Mouse (Mus musculus): ENCODE measurements around the gene Stk25.
"Not testable (repeated sequence)": the region's sequence is repeated elsewhere in the genome, so short reads cannot be mapped to it uniquely, and the experiment has no call there.

Gene Stk25

DNA sequence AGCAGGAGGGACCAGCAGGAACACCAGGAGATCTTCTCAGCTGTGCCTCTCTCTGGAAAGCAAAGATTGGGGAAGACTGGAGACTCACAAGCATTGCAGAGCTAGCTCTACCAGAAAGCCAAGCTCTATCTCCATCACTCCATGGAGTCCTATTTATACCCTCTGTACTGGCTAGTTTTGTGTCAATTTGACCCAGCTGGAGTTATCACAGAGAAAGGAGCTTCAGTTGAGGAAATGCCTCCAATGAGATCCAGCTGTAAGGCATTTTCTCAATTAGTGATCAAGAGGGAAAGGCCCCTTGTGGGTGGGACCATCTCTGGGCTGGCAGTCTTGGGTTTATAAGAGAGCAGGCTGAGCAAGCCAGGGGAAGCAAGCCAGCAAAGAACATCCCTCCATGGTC lies at the start of gene Stk25:
Gene Stk25 (minus strand): TSS at position 101 of the 400 bp plus-strand sequence.
- not testable (repeated sequence) for DNase-seq (ENCODE audit: low spot score)

DNA sequence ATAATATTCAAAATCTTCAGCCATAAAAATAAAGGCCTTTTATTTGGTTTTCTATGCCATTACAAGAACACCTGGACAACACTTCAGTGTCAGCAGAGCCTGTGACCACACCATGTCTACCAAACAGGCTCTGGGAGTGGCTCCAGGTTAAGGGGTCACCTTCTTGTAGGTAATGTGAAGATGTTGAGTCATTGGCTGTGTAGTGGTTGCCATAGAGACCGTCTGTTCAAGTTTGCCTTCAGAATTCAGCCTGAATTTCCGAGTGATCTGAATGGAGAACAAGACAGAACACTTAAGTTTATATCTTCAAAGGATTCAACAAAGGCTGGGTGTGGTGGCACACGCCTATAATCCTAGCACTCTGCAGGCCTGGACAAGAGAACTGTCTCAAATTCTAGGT lies 46.9 kb upstream of the Stk25 start:
- DNase-seq (ENCODE audit: low spot score): no peak

DNA sequence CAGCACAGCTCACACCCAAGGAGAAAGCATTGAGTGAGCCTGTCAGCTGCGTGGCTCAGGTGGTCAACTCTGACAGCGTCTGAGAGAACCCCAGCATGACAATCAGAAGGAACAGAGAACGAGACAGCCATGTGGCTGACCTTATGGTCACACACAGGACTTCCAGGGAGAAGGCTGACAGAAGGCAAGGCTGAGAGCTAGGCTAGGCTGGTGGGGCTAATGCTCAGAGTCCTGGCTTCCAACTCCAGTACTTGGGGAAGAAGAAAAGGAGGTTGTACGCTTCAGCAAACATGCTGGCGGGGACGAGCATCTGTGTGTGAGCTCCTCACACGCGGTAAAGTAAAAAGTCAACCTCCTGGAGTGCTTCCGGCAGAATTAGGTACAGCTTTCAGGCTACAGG lies 45.9 kb upstream of the Stk25 start:
- no peak for DNase-seq (ENCODE audit: low spot score)

GRCm38 (mm10) chr1:93703472-93704048 lies 45.1 kb upstream of the Stk25 start:
- DNase-seq (ENCODE audit: low spot score): no peak

GRCm38 (mm10) chr1:93702106-93702505 lies 43.6 kb upstream of the Stk25 start:
- no peak for DNase-seq (ENCODE audit: low spot score)

DNA sequence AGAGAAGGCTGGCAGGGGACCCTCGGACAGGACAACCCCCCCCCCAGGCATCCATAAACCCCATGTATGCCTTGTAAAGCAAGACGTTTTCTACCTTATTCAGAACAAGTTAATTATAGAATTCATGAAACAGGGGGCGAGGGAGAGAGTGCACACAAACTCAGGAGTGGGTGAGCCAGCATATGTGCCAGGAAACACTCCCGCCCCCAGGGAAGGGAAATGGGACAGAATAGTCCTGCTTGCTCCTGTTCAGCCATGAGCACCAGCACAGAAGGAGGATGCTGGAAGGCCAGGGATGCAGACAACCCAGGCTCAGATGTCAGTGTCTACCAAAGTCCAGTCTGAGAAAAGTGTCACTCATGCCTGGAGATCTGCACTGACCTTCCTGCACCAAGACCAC lies 40.7 kb upstream of the Stk25 start:
- no peak for DNase-seq (ENCODE audit: low spot score)

DNA sequence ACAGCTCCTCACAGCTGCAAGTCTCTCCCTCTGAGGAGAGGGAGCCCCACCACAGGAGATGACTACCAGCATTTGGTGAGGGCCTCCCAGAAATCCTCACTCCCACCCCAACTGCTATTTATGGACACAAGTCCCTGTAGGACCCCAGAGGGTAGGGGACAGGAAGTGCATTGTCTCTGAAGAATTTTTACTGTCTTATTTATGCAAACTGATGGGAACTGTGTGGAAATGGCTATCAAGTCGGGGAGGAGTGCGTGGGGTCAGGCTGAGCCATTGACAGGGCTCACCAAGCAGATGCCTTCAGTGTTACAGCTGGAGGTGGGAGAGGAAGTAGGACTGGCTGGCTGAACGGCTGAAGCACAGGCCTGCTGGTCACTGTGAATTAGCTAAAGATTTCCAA lies 38.9 kb upstream of the Stk25 start:
- DNase-seq (ENCODE audit: low spot score): no peak

- DNase-seq (ENCODE audit: low spot score): peak; percentile 31
Observed at GRCm38 (mm10) chr1:93694966-93695365, 36.5 kb upstream of the Stk25 start.

DNA sequence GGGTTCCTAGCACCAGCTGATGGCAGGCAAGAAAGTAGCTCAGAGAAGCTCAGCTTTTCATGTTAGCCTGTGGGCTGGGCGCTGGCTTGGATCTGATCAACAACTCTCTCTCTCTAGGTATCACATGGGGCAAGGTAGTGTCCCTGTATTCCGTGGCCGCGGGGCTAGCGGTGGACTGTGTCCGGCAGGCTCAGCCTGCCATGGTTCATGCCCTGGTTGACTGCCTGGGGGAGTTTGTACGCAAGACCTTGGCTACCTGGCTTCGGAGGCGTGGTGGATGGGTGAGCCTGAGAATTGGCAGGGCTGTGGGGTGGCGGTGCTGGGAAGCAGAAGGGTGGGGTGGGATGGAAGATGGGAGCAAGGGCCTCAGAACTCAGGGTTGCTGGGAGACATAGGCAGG lies 35.5 kb upstream of the Stk25 start:
- no peak for DNase-seq (ENCODE audit: low spot score)

DNA sequence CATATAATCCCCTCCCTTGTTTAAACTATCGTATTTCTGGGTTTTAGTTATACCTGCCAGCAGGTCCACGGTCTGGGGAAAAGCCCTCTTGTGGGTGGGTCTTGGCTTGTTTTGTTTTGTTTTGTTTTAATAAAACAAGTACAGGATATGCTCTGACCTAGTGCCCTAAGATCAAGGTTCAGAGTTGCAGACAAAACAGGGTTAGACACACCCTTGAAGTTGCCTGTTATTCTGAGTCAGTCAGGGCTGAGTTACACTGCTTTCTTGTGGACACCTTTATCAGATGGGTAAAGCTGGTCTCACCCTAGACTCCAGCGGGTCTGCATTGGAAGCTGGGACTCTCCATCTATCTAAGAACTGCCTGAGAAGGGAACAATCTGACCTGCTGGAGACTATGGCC lies 35.0 kb upstream of the Stk25 start:
- DNase-seq (ENCODE audit: low spot score): no peak

DNA sequence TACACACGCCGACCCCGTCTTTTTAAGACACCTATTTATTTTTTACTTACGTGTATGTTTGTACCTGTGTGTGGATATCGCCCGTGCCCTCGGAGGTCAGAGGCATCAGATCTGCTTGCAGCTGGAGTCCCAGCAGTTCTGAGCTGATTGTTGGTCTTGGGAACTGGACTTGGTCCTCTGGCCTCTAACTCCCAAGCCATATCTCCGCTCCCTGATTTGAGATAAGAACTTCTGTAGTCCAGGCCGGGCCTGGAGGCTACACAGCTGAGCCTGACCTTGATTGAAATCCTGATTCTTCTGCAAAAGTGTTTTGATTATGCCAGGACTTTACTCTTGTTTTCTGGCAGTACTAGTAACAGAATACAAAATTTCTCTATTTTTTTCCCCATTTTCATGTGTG lies 34.3 kb upstream of the Stk25 start:
- no peak for DNase-seq (ENCODE audit: low spot score)

DNA sequence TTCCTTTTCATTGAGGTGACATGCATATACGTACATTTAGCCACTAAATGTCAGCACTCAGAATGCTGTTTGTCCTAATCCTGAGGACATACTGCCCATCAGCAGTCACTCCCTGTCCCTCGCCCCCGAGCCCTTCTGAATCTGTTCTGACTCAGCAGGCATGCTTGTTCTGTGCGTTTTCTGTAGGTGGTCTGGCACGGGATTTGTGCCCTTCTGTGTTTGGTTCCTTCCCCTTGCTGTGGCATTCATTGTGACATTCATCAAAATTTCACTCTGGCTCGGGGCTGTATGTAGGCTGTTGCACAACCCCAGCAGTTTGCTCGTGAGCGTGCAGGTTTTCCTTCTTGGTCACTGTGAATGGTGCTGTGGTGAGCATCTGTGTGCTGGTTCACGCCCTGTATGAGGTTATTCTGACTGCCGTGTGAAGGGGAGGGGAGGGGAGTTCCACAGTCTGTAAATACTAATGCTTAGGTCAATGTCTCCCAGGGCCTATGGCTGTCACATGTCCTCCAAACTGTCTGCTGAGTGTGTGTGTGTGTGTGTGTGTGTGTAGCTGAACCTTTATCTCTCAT lies 33.4 kb upstream of the Stk25 start:
- DNase-seq (ENCODE audit: low spot score): no peak

- DNase-seq (ENCODE audit: low spot score): no peak
Observed at GRCm38 (mm10) chr1:93691106-93691505, 32.6 kb upstream of the Stk25 start.

- no peak for DNase-seq (ENCODE audit: low spot score)
Observed at GRCm38 (mm10) chr1:93689901-93690496, 31.5 kb upstream of the Stk25 start.

DNA sequence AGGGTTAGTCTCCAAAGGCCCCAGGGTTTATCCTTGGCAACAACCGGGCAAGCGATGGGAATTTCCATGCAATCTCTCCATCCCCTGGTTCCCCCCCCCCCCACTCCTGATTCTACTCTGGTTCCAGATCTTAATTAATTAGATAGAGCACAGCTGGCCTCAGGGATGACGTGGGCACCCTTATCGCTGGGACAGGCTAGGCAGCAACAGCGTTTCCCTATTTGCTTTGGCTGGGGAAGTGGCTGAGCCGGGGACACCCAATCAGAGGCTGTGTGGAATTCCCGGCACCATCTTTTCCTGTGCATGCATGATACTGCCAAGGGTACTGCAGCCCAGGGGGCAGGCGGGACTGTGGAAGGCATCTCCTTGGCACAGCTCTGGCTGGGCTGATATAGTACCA lies 29.7 kb upstream of the Stk25 start:
- no peak for DNase-seq (ENCODE audit: low spot score)

- DNase-seq (ENCODE audit: low spot score): no peak
Observed at GRCm38 (mm10) chr1:93686961-93687320, 28.5 kb upstream of the Stk25 start.

DNA sequence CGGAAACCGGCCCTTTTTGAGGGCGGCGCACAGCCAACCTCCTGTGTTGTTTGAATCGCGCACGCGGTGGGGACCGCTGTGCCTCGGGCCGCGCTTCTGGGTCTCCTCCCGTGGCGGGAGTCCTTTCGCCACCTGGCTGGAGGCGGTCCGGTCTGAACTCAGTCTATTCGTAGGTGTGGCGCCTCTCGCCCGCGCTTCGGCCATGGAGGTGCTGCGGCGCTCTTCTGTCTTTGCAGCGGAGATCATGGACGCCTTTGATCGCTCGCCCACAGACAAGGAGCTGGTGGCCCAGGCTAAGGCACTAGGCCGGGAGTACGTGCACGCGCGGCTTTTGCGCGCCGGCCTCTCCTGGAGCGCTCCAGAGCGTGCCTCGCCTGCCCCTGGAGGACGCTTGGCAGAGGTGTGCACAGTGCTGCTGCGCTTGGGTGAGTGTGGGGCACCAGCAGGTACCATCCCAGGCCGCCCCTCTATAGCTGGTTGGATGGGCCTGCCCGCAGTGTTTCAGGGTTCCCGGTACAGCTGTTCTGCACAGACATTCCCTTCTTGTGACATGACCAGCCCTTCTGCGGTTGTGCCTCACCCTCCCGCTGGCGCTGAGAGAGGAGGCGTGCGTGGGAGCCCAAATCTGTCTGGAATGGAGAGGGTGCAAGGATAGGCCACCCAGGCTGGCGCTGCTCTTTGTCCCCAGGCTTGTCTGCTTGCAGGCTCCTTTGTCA lies 27.9 kb upstream of the Stk25 start:
- DNase-seq (ENCODE audit: low spot score): peak; percentile 38

DNA sequence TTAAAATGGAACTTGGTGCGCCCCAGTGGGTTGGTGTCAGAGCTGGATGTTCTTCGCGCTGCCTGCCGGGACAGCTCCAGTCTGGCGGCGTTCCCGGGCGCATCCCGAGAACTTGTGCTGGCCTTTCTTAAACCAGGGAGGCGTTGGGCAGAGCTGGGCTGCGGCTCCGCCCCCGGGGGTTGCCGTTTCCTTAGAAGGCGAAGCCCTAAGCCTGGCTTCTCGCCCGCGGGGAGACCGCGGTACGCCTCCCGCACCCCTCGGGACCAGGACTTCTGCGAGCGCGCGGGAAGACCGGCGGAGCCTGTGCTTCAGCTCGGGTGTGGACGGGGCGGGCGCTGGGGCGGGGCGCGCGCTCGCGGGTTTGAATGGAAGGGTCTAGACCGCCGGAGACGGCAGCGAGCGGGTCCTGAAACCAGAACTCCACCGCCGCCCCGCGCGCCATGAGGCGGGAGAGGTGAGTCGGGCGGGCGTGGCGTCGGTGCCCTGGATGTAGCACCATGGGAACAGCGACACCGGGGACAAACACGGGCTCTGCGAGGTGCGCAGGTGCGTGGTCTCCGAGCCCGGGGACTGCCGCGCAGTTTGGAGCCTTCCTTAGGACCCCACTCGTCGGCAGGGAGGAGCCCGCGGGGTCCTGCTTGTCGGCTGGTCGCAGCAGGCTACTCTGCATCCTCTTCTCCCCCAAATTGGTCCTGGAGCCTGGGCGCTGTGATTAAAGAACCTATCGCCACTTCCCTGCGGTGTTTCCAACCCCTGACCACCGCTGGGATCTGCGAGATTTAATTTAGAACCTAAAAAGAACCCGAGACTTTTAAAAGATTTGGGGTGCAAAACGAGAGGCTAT lies 27.2 kb upstream of the Stk25 start, which contains the start of gene Bok:
Gene Bok (plus strand): TSS at position 260 of the 844 bp plus-strand sequence.
- peak; percentile 79 for DNase-seq (ENCODE audit: low spot score)

- no peak for DNase-seq (ENCODE audit: low spot score)
Observed at GRCm38 (mm10) chr1:93679889-93680568, 21.6 kb upstream of the Stk25 start.

GRCm38 (mm10) chr1:93678386-93678785 lies 19.9 kb upstream of the Stk25 start:
- no peak for DNase-seq (ENCODE audit: low spot score)

GRCm38 (mm10) chr1:93672682-93673081 lies 14.2 kb upstream of the Stk25 start:
- DNase-seq (ENCODE audit: low spot score): no peak

DNA sequence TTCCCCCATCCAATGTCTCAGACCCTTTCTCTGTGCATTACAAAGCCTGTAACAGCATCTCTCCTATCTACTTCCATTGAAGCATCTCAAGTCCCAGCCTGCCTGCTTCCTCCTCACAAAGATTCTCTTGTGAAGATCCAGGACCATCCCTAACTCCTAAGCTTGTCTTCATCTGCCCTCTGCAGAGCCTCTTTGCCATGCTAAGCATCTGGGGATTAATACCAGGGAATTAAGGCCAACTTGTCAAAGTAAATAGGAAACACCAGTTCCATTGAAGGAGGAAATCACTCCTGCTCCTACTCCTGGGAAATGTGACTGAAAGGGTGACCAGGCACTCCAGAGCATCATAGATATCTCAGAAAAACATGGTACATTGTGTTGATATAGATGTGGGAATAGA lies 11.5 kb upstream of the Stk25 start:
- no peak for DNase-seq (ENCODE audit: low spot score)

All from ovary, postnatal 10 days (tissue).